Mouse (Mus musculus) heart, postnatal 0 days (tissue): ENCODE data around the gene Gm20890. TPM values are rescaled to one million over a fixed set of nuclear protein-coding genes. Genes with fewer than 3 reads are reported as not detected.
"Not testable (repeated sequence)": the region's sequence is repeated elsewhere in the genome, so short reads cannot be mapped to it uniquely, and the experiment has no call there.

Experiments used
- ATAC-seq: fragments of 200-750 bp; cut with Nextera tagmentation; 2 replicates; pipeline ENCODE4 v1.8.0; 2017; ENCODE audit warnings: low read depth, moderate number of reproducible peaks, moderate library complexity; ENCODE audit not compliant: insufficient read depth
- DNase-seq: peaks from one replicate; pipeline ENCODE4 v3.0.0-alpha.2; 2016; ENCODE audit warnings: low spot score
- H3K27ac ChIP-seq: fragments of 300-500 bp; sonication (generic); 2 replicates; pipeline ENCODE4 v1.5.1; 2014; ENCODE audit warnings: low read depth, mild to moderate bottlenecking
- H3K27me3 ChIP-seq: fragments of 300-500 bp; sonication (generic); 2 replicates; pipeline ENCODE4 v1.6.1; 2014; ENCODE audit warnings: low read length, mixed read lengths; ENCODE audit not compliant: control insufficient read depth, insufficient read depth
- H3K36me3 ChIP-seq: fragments of 300-500 bp; sonication (generic); replicated peaks from 2 replicates; pipeline ENCODE4 v1.6.1; 2014; ENCODE audit warnings: low read length, mixed read lengths; ENCODE audit not compliant: control insufficient read depth, insufficient read depth
- H3K4me1 ChIP-seq: fragments of 300-500 bp; sonication (generic); 2 replicates; pipeline ENCODE4 v1.6.1; 2014; ENCODE audit warnings: antibody characterized with exemption; ENCODE audit not compliant: control insufficient read depth, insufficient read depth
- H3K4me2 ChIP-seq: fragments of 300-500 bp; sonication (generic); 2 replicates; pipeline ENCODE4 v1.6.1; 2014; ENCODE audit warnings: low read depth, mild to moderate bottlenecking, low read length, moderate library complexity
- H3K4me3 ChIP-seq: fragments of 300-500 bp; sonication (generic); 2 replicates; pipeline ENCODE4 v1.5.1; 2014; ENCODE audit warnings: low read depth, low read length
- H3K9ac ChIP-seq: fragments of 300-500 bp; sonication (generic); replicated peaks from 2 replicates; pipeline ENCODE4 v1.6.1; 2014; ENCODE audit warnings: low read depth, low read length, mixed read lengths
- H3K9me3 ChIP-seq: fragments of 300-500 bp; sonication (generic); replicated peaks from 2 replicates; pipeline ENCODE4 v1.6.1; 2016; ENCODE audit warnings: low read length; ENCODE audit not compliant: control insufficient read depth
- WGBS: fragments of 180-500 bp; shearing (Covaris S2); extraction: QIAGEN DNeasy Blood & Tissue Kit; methylation state at CpG from one replicate; pipeline ENCODE4 v1.1.7; 2014; 5-methylcytosine and 5-hydroxymethylcytosine counted together
- polyA plus RNA-seq: library from polyadenylated mRNA; unstranded; fragments of >200 nt; fragmentation: Nextera tagmentation; extraction: Ambion mirVana; gene quantifications from 2 replicates; pipeline ENCODE4 v1.2.1, GENCODE M21; 2015
- total RNA-seq: library from RNA; depleted of rRNA; stranded (reverse); fragments of >200 nt; gene quantifications from 2 replicates; pipeline ENCODE4 v1.2.3, GENCODE M21; 2014; ENCODE audit warnings: low replicate concordance; rRNA removed

Gm20890 gene
- total RNA-seq (not detected in 2 replicates), polyA plus RNA-seq (not detected in 2 replicates)

DNA sequence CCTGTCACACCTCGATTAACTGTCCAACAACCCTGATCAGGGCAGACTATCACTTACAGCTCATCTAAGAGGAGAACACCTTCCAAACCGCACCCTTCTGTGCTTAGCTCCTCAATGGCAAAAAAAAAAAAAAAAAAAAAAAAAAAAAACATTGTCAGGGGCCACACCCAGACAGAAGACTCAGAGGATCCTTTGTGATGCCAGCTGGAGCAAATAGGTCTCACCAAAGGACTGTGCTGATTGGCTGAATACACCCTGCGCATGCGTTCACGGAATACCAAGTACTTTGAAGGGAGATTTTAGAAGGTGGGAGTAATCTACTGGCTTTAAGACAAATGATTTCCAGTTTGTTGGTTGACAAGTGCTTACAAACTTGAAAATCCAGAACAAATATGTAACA is at the start of gene Gm20890:
Gm20890 (minus strand) TSS at position 101 of the 400 bp plus-strand sequence.
- not testable (repeated sequence) for H3K27ac ChIP-seq, H3K27me3 ChIP-seq, H3K4me3 ChIP-seq, DNase-seq, H3K36me3 ChIP-seq, H3K9me3 ChIP-seq, H3K4me2 ChIP-seq, H3K4me1 ChIP-seq, ATAC-seq, H3K9ac ChIP-seq
- WGBS, result no CpG with 5 or more reads among the region's 5 CpGs
